Comparison of ENCODE assay signal across 21 mouse cellular contexts in genomic region chr2:50106879-50107278, GRCm38 (mm10).
"Had no signal": no experiment of that assay in that cellular context is flagged by ENCODE, and none has a peak within 500 bp of the region (broad histone marks: within the 10 kb centered on the region; RNA-seq: fewer than 3 reads in every experiment).

No protein-coding gene starts in this region.

- DNase-seq: kidney, postnatal 14 days; kidney, postnatal 4 days; left cerebral cortex, postnatal 4 days; liver, postnatal 0 days; lung, embryonic 14.5 days; lung, postnatal 36 days; right cerebral cortex, adult 18-20 months; right cerebral cortex, postnatal 14 days; right cerebral cortex, postnatal 4 days; thymus, postnatal 25 days had no signal

- H3K27me3 ChIP-seq: limb, embryonic 12.5 days; limb, embryonic 15.5 days; midbrain, embryonic 13.5 days; neural tube, embryonic 12.5 days; neural tube, embryonic 15.5 days; stomach, embryonic 15.5 days had no signal

- H3K4me2 ChIP-seq: limb, embryonic 12.5 days; limb, embryonic 15.5 days; liver, embryonic 11.5 days; lung, embryonic 14.5 days; midbrain, embryonic 13.5 days; neural tube, embryonic 12.5 days; neural tube, embryonic 15.5 days; stomach, embryonic 15.5 days had no signal

- H3K9me3 ChIP-seq: limb, embryonic 12.5 days; limb, embryonic 15.5 days; megakaryocyte, embryonic 14.5 days; midbrain, embryonic 10.5 days; midbrain, embryonic 13.5 days; neural tube, embryonic 12.5 days; neural tube, embryonic 15.5 days; stomach, embryonic 15.5 days had no signal

- H3K4me1 ChIP-seq: midbrain, embryonic 13.5 days; stomach, embryonic 15.5 days had no signal

- H3K36me3 ChIP-seq: limb, embryonic 12.5 days; limb, embryonic 15.5 days; midbrain, embryonic 10.5 days; midbrain, embryonic 13.5 days; neural tube, embryonic 12.5 days; neural tube, embryonic 15.5 days; stomach, embryonic 15.5 days had no signal

- H3K27ac ChIP-seq: limb, embryonic 12.5 days; limb, embryonic 15.5 days; liver, embryonic 14.5 days; midbrain, embryonic 10.5 days; midbrain, embryonic 13.5 days; neural tube, embryonic 12.5 days; neural tube, embryonic 15.5 days; stomach, embryonic 15.5 days had no signal

- H3K9ac ChIP-seq: limb, embryonic 12.5 days; limb, embryonic 15.5 days; liver, embryonic 14.5 days; liver, postnatal 0 days; lung, embryonic 14.5 days; midbrain, embryonic 13.5 days; neural tube, embryonic 12.5 days; neural tube, embryonic 15.5 days; stomach, embryonic 15.5 days had no signal

- H3K4me3 ChIP-seq: limb, embryonic 12.5 days; limb, embryonic 15.5 days; megakaryocyte, embryonic 14.5 days; midbrain, embryonic 10.5 days; midbrain, embryonic 13.5 days; neural tube, embryonic 12.5 days; neural tube, embryonic 15.5 days; stomach, embryonic 15.5 days had no signal

- ATAC-seq: liver, postnatal 0 days; lung, postnatal 0 days; midbrain, embryonic 13.5 days had no signal
